Mouse (Mus musculus) adrenal gland, postnatal 4 days (tissue): ENCODE results near the gene Sumf1. TPM values are rescaled to one million over a fixed set of nuclear protein-coding genes. Genes with fewer than 3 reads are reported as not detected.

Source experiments
- DNase-seq, 2 experiments: peaks; one replicate each; pipeline ENCODE4 v3.0.0; 2021 to 2022; ENCODE audit warnings: low spot score in 2 of 2, mixed read lengths in 2 of 2
- long read RNA-seq, 2 experiments: library from polyadenylated mRNA; stranded (forward); transcript quantifications; one replicate each; pipeline ENCODE4 v2.0.0; 2021
- total RNA-seq, 2 experiments: library from RNA; stranded (reverse); gene quantifications; 2 replicates each; pipeline ENCODE4 v1.2.3; 2021

Sumf1 gene
- 10 to 100 TPM; 34.7 to 39.2 TPM for total RNA-seq
- long read RNA-seq, experiment 1, transcript Sumf1-201 (9 exons, 2,593 nt), result major isoform, 44 of 62 reads
- long read RNA-seq, experiment 1, partial matches to known transcripts, result 3 of 62 reads
- long read RNA-seq, experiment 1, other reads (novel, unspliced or antisense), result 15 of 62 reads
- long read RNA-seq, experiment 2, transcript Sumf1-201 (9 exons, 2,593 nt), result major isoform, 68 of 96 reads
- long read RNA-seq, experiment 2, partial matches to known transcripts, result 4 of 96 reads
- long read RNA-seq, experiment 2, other reads (novel, unspliced or antisense), result 24 of 96 reads

GRCm38 (mm10) chr6:108184847-108185684, at the start of gene Sumf1:
Sumf1 (minus strand) TSS chr6:108185582.
- peak; percentile 77 to 79 for DNase-seq

GRCm38 (mm10) chr6:108234536-108234935, 49.2 kb upstream of the Sumf1 start:
- DNase-seq, result no peak

GRCm38 (mm10) chr6:108233070-108233469, 47.7 kb upstream of the Sumf1 start:
- peak in 1 of 2 experiments; percentile 53 for DNase-seq

GRCm38 (mm10) chr6:108231892-108232710, 46.7 kb upstream of the Sumf1 start:
- DNase-seq, result no peak

GRCm38 (mm10) chr6:108230608-108231007, 45.2 kb upstream of the Sumf1 start:
- no peak for DNase-seq

GRCm38 (mm10) chr6:108228601-108229000, 43.2 kb upstream of the Sumf1 start:
- no peak for DNase-seq

GRCm38 (mm10) chr6:108228048-108228447, 42.7 kb upstream of the Sumf1 start:
- DNase-seq, result no peak

GRCm38 (mm10) chr6:108227461-108227860, 42.1 kb upstream of the Sumf1 start:
- DNase-seq, result no peak

- DNase-seq, result no peak
Measured at GRCm38 (mm10) chr6:108226230-108226629, 40.8 kb upstream of the Sumf1 start.

GRCm38 (mm10) chr6:108225027-108225426, 39.6 kb upstream of the Sumf1 start:
- DNase-seq, result no peak

- no peak for DNase-seq
Measured at GRCm38 (mm10) chr6:108224361-108224760, 39.0 kb upstream of the Sumf1 start.

GRCm38 (mm10) chr6:108222875-108223274, 37.5 kb upstream of the Sumf1 start:
- DNase-seq, result no peak

GRCm38 (mm10) chr6:108222435-108222834, 37.1 kb upstream of the Sumf1 start:
- no peak for DNase-seq

- no peak for DNase-seq
Measured at GRCm38 (mm10) chr6:108217987-108218386, 32.6 kb upstream of the Sumf1 start.

- no peak for DNase-seq
Measured at GRCm38 (mm10) chr6:108216832-108217231, 31.4 kb upstream of the Sumf1 start.

GRCm38 (mm10) chr6:108216091-108216490, 30.7 kb upstream of the Sumf1 start:
- no peak for DNase-seq

GRCm38 (mm10) chr6:108214294-108214925, 29.0 kb upstream of the Sumf1 start:
- DNase-seq, result no peak

GRCm38 (mm10) chr6:108213481-108214293, 28.3 kb upstream of the Sumf1 start:
- DNase-seq, result no peak

GRCm38 (mm10) chr6:108212881-108213295, 27.5 kb upstream of the Sumf1 start, which contains the start of gene Itpr1:
Itpr1 (plus strand) TSS chr6:108213096.
- peak; percentile 89 to 96 for DNase-seq
